Mouse (Mus musculus): ENCODE measurements around the gene Gm3526. TPM values are rescaled to one million over a fixed set of nuclear protein-coding genes. Genes with fewer than 3 reads are reported as not detected.
"Not testable (repeated sequence)": the region's sequence is repeated elsewhere in the genome, so short reads cannot be mapped to it uniquely, and the experiment has no call there.

Gene Gm3526
- polyA plus RNA-seq (2015; fragmentation: Nextera tagmentation; extraction: Ambion mirVana), result not detected in 2 replicates

- not testable (repeated sequence) for H3K27me3 ChIP-seq; H3K27ac ChIP-seq; ATAC-seq; H3K4me1 ChIP-seq; H3K9ac ChIP-seq; H3K36me3 ChIP-seq (ENCODE audit: poor library complexity, severe bottlenecking); H3K9me3 ChIP-seq (replicated peaks); H3K4me2 ChIP-seq; H3K4me3 ChIP-seq
- no CpG with 5 or more reads among the region's 1 CpGs for WGBS
Measured at GRCm38 (mm10) chr14:5260480-5260879, at the start of gene Gm3526. Gene Gm3526 (minus strand): TSS chr14:5260580.

Other genes with a start within 250 kb of the Gm3526 start
- gene Gm3298, start 244.7 kb downstream of the Gm3526 start, polyA plus RNA-seq (2015; fragmentation: Nextera tagmentation; extraction: Ambion mirVana), result not detected in 2 replicates
- not detected in 2 replicates for gene 4930555G01Rik, start 210.0 kb downstream of the Gm3526 start, polyA plus RNA-seq (2015; fragmentation: Nextera tagmentation; extraction: Ambion mirVana)
- 3.1 and 4.4 TPM in 2 replicates for gene Gm8281, start 189.5 kb downstream of the Gm3526 start, polyA plus RNA-seq (2015; fragmentation: Nextera tagmentation; extraction: Ambion mirVana)
- not detected in 2 replicates for gene Gm8279, start 129.1 kb downstream of the Gm3526 start, polyA plus RNA-seq (2015; fragmentation: Nextera tagmentation; extraction: Ambion mirVana)
- not detected in 2 replicates for gene Gm3317, start 96.0 kb downstream of the Gm3526 start, polyA plus RNA-seq (2015; fragmentation: Nextera tagmentation; extraction: Ambion mirVana)
- gene Gm8271, start 74.8 kb downstream of the Gm3526 start, polyA plus RNA-seq (2015; fragmentation: Nextera tagmentation; extraction: Ambion mirVana), result not detected in 2 replicates
- not detected in 2 replicates for gene Gm3542, start 74.3 kb upstream of the Gm3526 start, polyA plus RNA-seq (2015; fragmentation: Nextera tagmentation; extraction: Ambion mirVana)
- 0.24 TPM in 1 of 2 replicates, not detected in the other for gene Gm3500, start 128.5 kb upstream of the Gm3526 start, polyA plus RNA-seq (2015; fragmentation: Nextera tagmentation; extraction: Ambion mirVana)
- 1.7 and 1.9 TPM in 2 replicates for gene Gm3194, start 194.9 kb upstream of the Gm3526 start, polyA plus RNA-seq (2015; fragmentation: Nextera tagmentation; extraction: Ambion mirVana)
- not detected in 2 replicates for gene Gm8246, start 217.2 kb upstream of the Gm3526 start, polyA plus RNA-seq (2015; fragmentation: Nextera tagmentation; extraction: Ambion mirVana)
- not detected in 2 replicates for gene Gm3187, start 223.6 kb upstream of the Gm3526 start, polyA plus RNA-seq (2015; fragmentation: Nextera tagmentation; extraction: Ambion mirVana)
- gene Gm3488, start 241.1 kb upstream of the Gm3526 start, polyA plus RNA-seq (2015; fragmentation: Nextera tagmentation; extraction: Ambion mirVana), result 6.1 and 8.7 TPM in 2 replicates